Mouse (Mus musculus) cerebellum, adult 2 months (tissue): ENCODE measurements around the gene Pde2a.

Experiments
- CTCF ChIP-seq: fragments of 200-500 bp; IDR thresholded peaks from 2 replicates; pipeline ENCODE4 v1.5.1; 2011; ENCODE audit warnings: low read depth, mild to moderate bottlenecking, control low read depth, low read length, moderate library complexity, borderline replicate concordance; ENCODE audit not compliant: insufficient read depth
- POLR2A ChIP-seq: fragments of 200-500 bp; IDR thresholded peaks from 2 replicates; pipeline ENCODE4 v1.6.1; 2011; ENCODE audit warnings: low read length, control low read depth, borderline replicate concordance; ENCODE audit not compliant: insufficient read depth

DNA sequence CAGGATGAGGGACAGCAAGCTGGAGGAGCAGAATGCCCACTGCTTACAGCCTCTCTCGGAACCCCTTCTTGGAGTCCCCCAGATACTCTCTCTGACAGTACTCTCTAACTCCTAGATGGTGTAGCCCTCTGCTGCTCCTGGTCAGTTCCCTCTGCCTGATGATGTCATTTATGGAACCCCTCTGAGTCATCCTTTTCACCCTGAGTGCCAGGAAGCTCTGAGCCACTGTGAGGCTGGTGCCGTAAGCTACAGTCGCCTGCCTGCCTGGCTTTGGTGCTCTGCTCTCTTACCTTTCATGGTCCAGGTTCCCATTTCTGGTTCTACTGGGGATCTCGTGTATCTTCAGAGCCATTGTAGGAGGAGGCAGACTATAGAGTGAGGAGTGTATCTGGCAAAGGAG, 24.3 kb upstream of the Pde2a start:
- TF ChIP-seq CTCF (no peak), POLR2A (no peak)
